Mouse (Mus musculus): ENCODE results near the gene Farp1. TPM values are rescaled to one million over a fixed set of nuclear protein-coding genes. Genes with fewer than 3 reads are reported as not detected.

The Farp1 gene
- total RNA-seq (2014; fragmentation: Nextera tagmentation) (not detected in 2 replicates), total RNA-seq (2017) (0.27 and 0.41 TPM in 2 replicates), polyA plus RNA-seq (2012) (0.01 and 0.03 TPM in 2 replicates)

GRCm38 (mm10) chr14:121034973-121035662, at the start of gene Farp1:
Gene Farp1 (plus strand): TSS chr14:121035200.
- H3K9me3 ChIP-seq (replicated peaks): peaks cover 72% of the 10 kb centered on the region
- H3K4me3 ChIP-seq (ENCODE audit: low read depth, low read length): peak within 1 kb of the TSS; percentile 13; the same call in 1 of the 2 replicates
- TF ChIP-seq GATA1 (IDR thresholded peaks at IDR 0.05; ENCODE audit: borderline replicate concordance, low read length) (no peak), CTCF (IDR thresholded peaks at IDR 0.05; ENCODE audit: low read depth, low read length) (no peak), POLR2AphosphoS5 (IDR thresholded peaks at IDR 0.05; ENCODE audit: insufficient replicate concordance, low read depth, low read length) (no peak), GATA2 (IDR thresholded peaks at IDR 0.05; ENCODE audit: borderline replicate concordance, low read depth, low read length) (no peak), TAL1 (conservative IDR thresholded peaks at IDR 0.05; ENCODE audit: low read depth, low read length) (no peak)
- no peaks in the 10 kb centered on the region for H3K4me1 ChIP-seq (ENCODE audit: insufficient read depth, low read depth, low read length)
- no peak for ATAC-seq (ENCODE audit: extremely low read depth, insufficient number of reproducible peaks, low FRiP score, poor library complexity, severe bottlenecking)
- H3K36me3 ChIP-seq (replicated peaks): no peaks in the 10 kb centered on the region
- no peaks in the 10 kb centered on the region for H3K27me3 ChIP-seq (ENCODE audit: insufficient read depth, low read length)
- no peak for DNase-seq (ENCODE audit: low spot score)

- DNase-seq (ENCODE audit: low spot score) (no peak), ATAC-seq (ENCODE audit: extremely low read depth, insufficient number of reproducible peaks, low FRiP score, poor library complexity, severe bottlenecking) (no peak)
- H3K36me3 ChIP-seq (replicated peaks): no peaks in the 10 kb centered on the region
- H3K27me3 ChIP-seq (ENCODE audit: insufficient read depth, low read length): no peaks in the 10 kb centered on the region
- no peak overlapping the region for H3K4me3 ChIP-seq (ENCODE audit: low read depth, low read length)
- peaks cover 53% of the 10 kb centered on the region for H3K9me3 ChIP-seq (replicated peaks)
- no peak for TF ChIP-seq POLR2AphosphoS5 (IDR thresholded peaks at IDR 0.05; ENCODE audit: insufficient replicate concordance, low read depth, low read length)
- TF ChIP-seq TAL1 (conservative IDR thresholded peaks at IDR 0.05; ENCODE audit: low read depth, low read length): no peak
- TF ChIP-seq CTCF (IDR thresholded peaks at IDR 0.05; ENCODE audit: low read depth, low read length): no peak
- TF ChIP-seq GATA1 (IDR thresholded peaks at IDR 0.05; ENCODE audit: borderline replicate concordance, low read length): no peak
- no peak for TF ChIP-seq GATA2 (IDR thresholded peaks at IDR 0.05; ENCODE audit: borderline replicate concordance, low read depth, low read length)
- no peaks in the 10 kb centered on the region for H3K4me1 ChIP-seq (ENCODE audit: insufficient read depth, low read depth, low read length)
Observed at GRCm38 (mm10) chr14:120989126-120989525, 45.9 kb upstream of the Farp1 start.

- Histone ChIP-seq H3K9me3 (replicated peaks) (peaks cover 33% of the 10 kb centered on the region), H3K36me3 (replicated peaks) (no peaks in the 10 kb centered on the region), H3K27me3 (ENCODE audit: insufficient read depth, low read length) (no peaks in the 10 kb centered on the region), H3K4me1 (ENCODE audit: insufficient read depth, low read depth, low read length) (no peaks in the 10 kb centered on the region), H3K4me3 (ENCODE audit: low read depth, low read length) (no peak overlapping the region)
- no peak for TF ChIP-seq GATA2 (IDR thresholded peaks at IDR 0.05; ENCODE audit: borderline replicate concordance, low read depth, low read length)
- TF ChIP-seq TAL1 (conservative IDR thresholded peaks at IDR 0.05; ENCODE audit: low read depth, low read length): no peak
- no peak for TF ChIP-seq POLR2AphosphoS5 (IDR thresholded peaks at IDR 0.05; ENCODE audit: insufficient replicate concordance, low read depth, low read length)
- TF ChIP-seq GATA1 (IDR thresholded peaks at IDR 0.05; ENCODE audit: borderline replicate concordance, low read length): no peak
- no peak for TF ChIP-seq CTCF (IDR thresholded peaks at IDR 0.05; ENCODE audit: low read depth, low read length)
- ATAC-seq (ENCODE audit: extremely low read depth, insufficient number of reproducible peaks, low FRiP score, poor library complexity, severe bottlenecking) (no peak), DNase-seq (ENCODE audit: low spot score) (no peak)
Observed at GRCm38 (mm10) chr14:120997686-120998085, 37.3 kb upstream of the Farp1 start.

- Histone ChIP-seq H3K9me3 (replicated peaks) (peaks cover 29% of the 10 kb centered on the region), H3K27me3 (ENCODE audit: insufficient read depth, low read length) (no peaks in the 10 kb centered on the region), H3K36me3 (replicated peaks) (no peaks in the 10 kb centered on the region), H3K4me3 (ENCODE audit: low read depth, low read length) (no peak overlapping the region), H3K4me1 (ENCODE audit: insufficient read depth, low read depth, low read length) (no peaks in the 10 kb centered on the region)
- no peak for ATAC-seq (ENCODE audit: extremely low read depth, insufficient number of reproducible peaks, low FRiP score, poor library complexity, severe bottlenecking)
- DNase-seq (ENCODE audit: low spot score): no peak
- TF ChIP-seq GATA1 (IDR thresholded peaks at IDR 0.05; ENCODE audit: borderline replicate concordance, low read length) (no peak), CTCF (IDR thresholded peaks at IDR 0.05; ENCODE audit: low read depth, low read length) (no peak), GATA2 (IDR thresholded peaks at IDR 0.05; ENCODE audit: borderline replicate concordance, low read depth, low read length) (no peak), TAL1 (conservative IDR thresholded peaks at IDR 0.05; ENCODE audit: low read depth, low read length) (no peak), POLR2AphosphoS5 (IDR thresholded peaks at IDR 0.05; ENCODE audit: insufficient replicate concordance, low read depth, low read length) (no peak)
Observed at GRCm38 (mm10) chr14:121000561-121001340, 34.2 kb upstream of the Farp1 start.

- peaks cover 13% of the 10 kb centered on the region for H3K9me3 ChIP-seq (replicated peaks)
- no peak for TF ChIP-seq GATA2 (IDR thresholded peaks at IDR 0.05; ENCODE audit: borderline replicate concordance, low read depth, low read length)
- H3K4me3 ChIP-seq (ENCODE audit: low read depth, low read length): no peak overlapping the region
- H3K36me3 ChIP-seq (replicated peaks): no peaks in the 10 kb centered on the region
- ATAC-seq (ENCODE audit: extremely low read depth, insufficient number of reproducible peaks, low FRiP score, poor library complexity, severe bottlenecking): no peak
- no peaks in the 10 kb centered on the region for H3K4me1 ChIP-seq (ENCODE audit: insufficient read depth, low read depth, low read length)
- H3K27me3 ChIP-seq (ENCODE audit: insufficient read depth, low read length): no peaks in the 10 kb centered on the region
- no peak for DNase-seq (ENCODE audit: low spot score)
Observed at GRCm38 (mm10) chr14:121005621-121006020, 29.4 kb upstream of the Farp1 start.

- H3K4me3 ChIP-seq (ENCODE audit: low read depth, low read length): no peak overlapping the region
- H3K27me3 ChIP-seq (ENCODE audit: insufficient read depth, low read length): no peaks in the 10 kb centered on the region
- TF ChIP-seq TAL1 (conservative IDR thresholded peaks at IDR 0.05; ENCODE audit: low read depth, low read length) (no peak), GATA1 (IDR thresholded peaks at IDR 0.05; ENCODE audit: borderline replicate concordance, low read length) (no peak), GATA2 (IDR thresholded peaks at IDR 0.05; ENCODE audit: borderline replicate concordance, low read depth, low read length) (no peak), POLR2AphosphoS5 (IDR thresholded peaks at IDR 0.05; ENCODE audit: insufficient replicate concordance, low read depth, low read length) (no peak), CTCF (IDR thresholded peaks at IDR 0.05; ENCODE audit: low read depth, low read length) (no peak)
- no peak for ATAC-seq (ENCODE audit: extremely low read depth, insufficient number of reproducible peaks, low FRiP score, poor library complexity, severe bottlenecking)
- no peaks in the 10 kb centered on the region for H3K4me1 ChIP-seq (ENCODE audit: insufficient read depth, low read depth, low read length)
- H3K9me3 ChIP-seq (replicated peaks): peaks cover 11% of the 10 kb centered on the region
- DNase-seq (ENCODE audit: low spot score): no peak
- H3K36me3 ChIP-seq (replicated peaks): no peaks in the 10 kb centered on the region
Observed at GRCm38 (mm10) chr14:121006021-121006420, 29.0 kb upstream of the Farp1 start.

Measured in G1E (cell line).